ENCODE assay signal across 9 mouse cellular contexts in the genomic region with DNA sequence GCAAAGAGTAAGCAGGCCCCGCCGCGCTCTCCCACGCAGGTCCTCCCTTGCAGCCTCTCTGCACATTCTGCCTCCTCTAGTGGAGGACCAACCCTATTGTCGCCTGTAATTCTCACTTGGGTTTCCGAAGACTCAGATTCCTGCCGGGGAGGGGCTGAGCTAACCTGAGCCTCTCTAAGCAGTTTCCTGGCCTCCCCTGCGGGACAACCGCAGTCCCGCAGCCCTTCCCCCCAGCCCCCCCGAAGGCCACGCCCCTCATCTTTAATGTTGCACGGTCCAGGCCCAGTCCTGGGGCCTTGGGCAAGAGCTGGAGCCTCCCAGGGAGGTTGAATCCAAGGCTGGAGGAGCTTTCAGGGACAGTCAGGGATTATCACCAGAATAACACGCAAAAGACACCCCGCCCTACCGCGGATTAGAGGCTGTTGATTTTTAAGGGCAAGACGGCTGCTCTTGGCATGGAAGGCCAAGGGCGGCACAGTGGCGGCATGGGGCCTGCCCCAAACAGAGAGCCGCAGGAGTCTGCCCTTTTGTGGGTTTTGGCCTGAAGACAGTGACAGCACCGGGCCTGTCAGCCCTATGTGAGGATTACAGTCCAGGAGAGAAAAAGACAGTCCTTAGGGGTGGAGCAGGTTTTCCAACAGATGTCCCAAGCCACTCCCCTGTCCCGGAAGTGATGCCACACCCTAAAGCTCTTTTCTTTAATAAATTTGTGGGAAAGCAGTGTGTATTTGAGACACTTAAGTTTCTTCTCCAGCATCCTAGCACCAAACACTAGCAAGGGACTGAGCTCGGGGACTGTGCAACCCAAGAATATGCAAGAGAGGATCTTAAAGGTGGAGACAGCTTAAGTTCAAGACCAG.
DNase-seq lines count a peak whose midpoint lies in the region; ATAC-seq lines count a peak whose summit lies in the region.
"Had no signal": no experiment of that assay in that cellular context is flagged by ENCODE, and none has a peak within 500 bp of the region (broad histone marks: within the 10 kb centered on the region; RNA-seq: fewer than 3 reads in every experiment).

No protein-coding gene starts in this region.

- no peak overlapping the region for H3K27ac ChIP-seq in kidney, embryonic 14.5 days (ENCODE audit: low read depth, low read length)
- no peak overlapping the region for H3K27ac ChIP-seq in embryonic facial prominence, embryonic 12.5 days
- no peak overlapping the region for H3K27ac ChIP-seq in heart, embryonic 15.5 days
- H3K27ac ChIP-seq in liver, embryonic 12.5 days: peak overlapping the region; percentile 57
- no peak overlapping the region for H3K27ac ChIP-seq in neural tube, embryonic 14.5 days (ENCODE audit: low read depth, low read length)

- no peaks in the 10 kb centered on the region for H3K9me3 ChIP-seq in kidney, embryonic 14.5 days (ENCODE audit: control insufficient read depth, low read length)
- no peaks in the 10 kb centered on the region for H3K9me3 ChIP-seq in embryonic facial prominence, embryonic 12.5 days
- no peaks in the 10 kb centered on the region for H3K9me3 ChIP-seq in heart, embryonic 15.5 days (replicated peaks)
- H3K9me3 ChIP-seq in liver, embryonic 12.5 days (replicated peaks): no peaks in the 10 kb centered on the region
- H3K9me3 ChIP-seq in neural tube, embryonic 14.5 days (ENCODE audit: control insufficient read depth, low read length): no peaks in the 10 kb centered on the region
- H3K9me3 ChIP-seq: G1E had no signal

- H3K27me3 ChIP-seq in kidney, embryonic 14.5 days (ENCODE audit: control insufficient read depth, insufficient read depth, low read length): no peaks in the 10 kb centered on the region
- 0 out of 2 replicates have a peak, but pooled peaks cover 3% of the 10 kb centered on the region for H3K27me3 ChIP-seq in embryonic facial prominence, embryonic 12.5 days
- H3K27me3 ChIP-seq in heart, embryonic 15.5 days: no peaks in the 10 kb centered on the region
- H3K27me3 ChIP-seq in liver, embryonic 12.5 days (replicated peaks): peaks cover 19% of the 10 kb centered on the region; the same call in 1 of the 2 replicates
- H3K27me3 ChIP-seq in neural tube, embryonic 14.5 days (ENCODE audit: control insufficient read depth, insufficient read depth, low read length): no peaks in the 10 kb centered on the region

- intact Hi-C loops in left cerebral cortex, postnatal 4 days (cut with DNase I): no loop called here

- peaks cover 11% of the 10 kb centered on the region for H3K4me1 ChIP-seq in kidney, embryonic 14.5 days (ENCODE audit: control insufficient read depth, insufficient read depth, low read length)
- peaks cover 20% of the 10 kb centered on the region for H3K4me1 ChIP-seq in embryonic facial prominence, embryonic 12.5 days
- H3K4me1 ChIP-seq in heart, embryonic 15.5 days (replicated peaks): peaks cover 51% of the 10 kb centered on the region
- H3K4me1 ChIP-seq in liver, embryonic 12.5 days: peaks cover 79% of the 10 kb centered on the region
- H3K4me1 ChIP-seq in neural tube, embryonic 14.5 days (ENCODE audit: control insufficient read depth, insufficient read depth, low read length): no peaks in the 10 kb centered on the region

- no peak overlapping the region; the same call in 1 of the 2 replicates for H3K4me3 ChIP-seq in kidney, embryonic 14.5 days (ENCODE audit: low read length)
- H3K4me3 ChIP-seq in embryonic facial prominence, embryonic 12.5 days: peak overlapping the region; percentile 10; the same call in 1 of the 2 replicates
- H3K4me3 ChIP-seq in heart, embryonic 15.5 days: no peak overlapping the region
- H3K4me3 ChIP-seq in liver, embryonic 12.5 days: peak overlapping the region; percentile 38
- H3K4me3 ChIP-seq in neural tube, embryonic 14.5 days (ENCODE audit: low read depth, low read length): no peak overlapping the region

- ATAC-seq in kidney, embryonic 14.5 days (ENCODE audit: low FRiP score, low TSS enrichment): peak; percentile 67
- ATAC-seq in embryonic facial prominence, embryonic 12.5 days (ENCODE audit: insufficient number of reproducible peaks, insufficient read depth, low FRiP score, low TSS enrichment): peak; percentile 16; the same call in 1 of the 2 replicates
- ATAC-seq in heart, embryonic 15.5 days (replicated peaks; ENCODE audit: insufficient number of reproducible peaks, insufficient read depth, low FRiP score, low read depth): no peak
- peak; percentile 43 for ATAC-seq in liver, embryonic 12.5 days
- ATAC-seq in neural tube, embryonic 14.5 days (ENCODE audit: low read depth): peak; percentile 42; the same call in 1 of the 2 replicates

- H3K9ac ChIP-seq in kidney, embryonic 14.5 days (ENCODE audit: low read depth, low read length): peak overlapping the region; percentile 37; the same call in 1 of the 2 replicates
- H3K9ac ChIP-seq in embryonic facial prominence, embryonic 12.5 days: no peak overlapping the region
- no peak overlapping the region for H3K9ac ChIP-seq in heart, embryonic 15.5 days
- peak overlapping the region; percentile 57 for H3K9ac ChIP-seq in liver, embryonic 12.5 days
- H3K9ac ChIP-seq in neural tube, embryonic 14.5 days (replicated peaks; ENCODE audit: low read depth, low read length): no peak overlapping the region

- H3K36me3 ChIP-seq in kidney, embryonic 14.5 days (ENCODE audit: control insufficient read depth, insufficient read depth, low read length): no peaks in the 10 kb centered on the region
- H3K36me3 ChIP-seq in embryonic facial prominence, embryonic 12.5 days: no peaks in the 10 kb centered on the region
- H3K36me3 ChIP-seq in heart, embryonic 15.5 days: no peaks in the 10 kb centered on the region
- H3K36me3 ChIP-seq in liver, embryonic 12.5 days: no peaks in the 10 kb centered on the region
- H3K36me3 ChIP-seq in neural tube, embryonic 14.5 days (ENCODE audit: control insufficient read depth, insufficient read depth, low read length): no peaks in the 10 kb centered on the region
- H3K36me3 ChIP-seq: G1E had no signal

- DNase-seq in kidney, adult 8-10 months: no peak
- no peak for DNase-seq in right cerebral cortex, adult 2 months (ENCODE audit: low spot score in 2 of 2)
- DNase-seq in left cerebral cortex, postnatal 4 days: no peak

- WGBS in kidney, embryonic 14.5 days: 20% methylated on average over 24 of the region's 24 CpGs
- WGBS in embryonic facial prominence, embryonic 12.5 days: 15% methylated on average over 24 of the region's 24 CpGs
- 36% methylated on average over 24 of the region's 24 CpGs for WGBS in heart, embryonic 15.5 days
- whole genome bisulfite sequencing in liver, embryonic 12.5 days (ENCODE audit: insufficient replicate concordance): 24% methylated on average over 24 of the region's 24 CpGs
- 24% methylated on average over 24 of the region's 24 CpGs for WGBS in neural tube, embryonic 14.5 days

- peak overlapping the region; percentile 37 for H3K4me2 ChIP-seq in kidney, embryonic 14.5 days (replicated peaks; ENCODE audit: low read depth, low read length)
- peak overlapping the region; percentile 39 for H3K4me2 ChIP-seq in embryonic facial prominence, embryonic 12.5 days (replicated peaks)
- H3K4me2 ChIP-seq in heart, embryonic 15.5 days: peak overlapping the region; percentile 44
- peak overlapping the region; percentile 67 for H3K4me2 ChIP-seq in liver, embryonic 12.5 days
- H3K4me2 ChIP-seq in neural tube, embryonic 14.5 days (ENCODE audit: low read depth, low read length): no peak overlapping the region; the same call in 1 of the 2 replicates

Comparison
In these comparisons a context has a peak if more than half of its experiments do, and no peak if none do; other contexts are left out.
1. H3K4me3 ChIP-seq: peak in embryonic facial prominence, embryonic 12.5 days (single experiment) and liver, embryonic 12.5 days (single experiment); none in kidney, embryonic 14.5 days (single experiment), heart, embryonic 15.5 days (single experiment) and neural tube, embryonic 14.5 days (single experiment).
2. H3K9ac ChIP-seq: peak in kidney, embryonic 14.5 days (single experiment) and liver, embryonic 12.5 days (single experiment); none in embryonic facial prominence, embryonic 12.5 days (single experiment), heart, embryonic 15.5 days (single experiment) and neural tube, embryonic 14.5 days (single experiment).